Mouse (Mus musculus): Measurements from ENCODE around the gene P2ry1. TPM values are rescaled to one million over a fixed set of nuclear protein-coding genes. Genes with fewer than 3 reads are reported as not detected.

The P2ry1 gene
- polyA plus RNA-seq, 1 experiment from 2014 or later = 5.7 TPM

DNA sequence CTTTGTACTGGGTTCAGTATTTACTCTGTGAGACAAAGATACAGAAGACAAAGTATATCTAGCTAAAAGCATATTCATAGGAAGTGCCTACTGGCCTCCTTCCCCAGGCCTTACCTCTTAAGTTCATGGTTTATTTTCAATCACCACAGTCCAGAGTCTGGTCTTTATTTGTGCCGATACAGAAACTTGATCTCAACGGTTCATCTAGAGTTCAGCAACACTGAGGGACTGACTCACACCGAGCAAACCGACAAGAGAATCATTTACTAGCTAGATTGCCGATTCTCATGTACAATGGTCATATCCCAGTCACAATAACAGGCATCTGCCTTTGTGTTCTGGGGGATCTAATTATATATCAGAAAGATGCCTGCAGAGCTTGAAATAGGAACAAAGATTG lies 9.1 kb downstream of the P2ry1 start:
- no peaks in the 10 kb centered on the region for H3K4me1 ChIP-seq (replicated peaks)
- no peaks in the 10 kb centered on the region for H3K36me3 ChIP-seq
- no peak overlapping the region for H3K4me2 ChIP-seq
- no peak overlapping the region for H3K9ac ChIP-seq
- no peak overlapping the region for H3K27ac ChIP-seq
- no peak overlapping the region for H3K4me3 ChIP-seq
- no peak for ATAC-seq (ENCODE audit: low FRiP score)
- H3K27me3 ChIP-seq = no peaks in the 10 kb centered on the region
- WGBS = 27% methylated on average over 5 of the region's 5 CpGs
- H3K9me3 ChIP-seq = no peaks in the 10 kb centered on the region

DNA sequence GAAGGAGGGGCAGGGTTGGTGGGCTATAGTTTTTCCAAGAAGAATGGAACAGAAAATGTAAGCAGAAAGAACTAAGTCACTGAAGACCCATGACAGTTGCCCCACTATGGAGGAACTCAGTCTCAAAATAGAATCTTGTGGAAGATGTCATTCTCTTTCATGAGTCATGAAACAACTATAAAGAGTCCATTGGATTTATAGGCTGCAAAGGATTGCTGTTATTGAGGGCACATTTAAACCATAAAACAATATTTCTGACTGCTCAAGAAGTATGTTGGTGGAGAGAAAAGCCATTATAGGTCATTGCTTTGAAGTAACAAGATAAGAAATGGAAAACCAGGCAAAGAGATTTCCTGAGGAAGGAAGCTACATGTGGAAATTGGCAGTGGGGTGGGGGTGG lies 10.0 kb downstream of the P2ry1 start:
- no peaks in the 10 kb centered on the region for H3K36me3 ChIP-seq
- H3K27me3 ChIP-seq = no peaks in the 10 kb centered on the region
- no peak overlapping the region for H3K4me2 ChIP-seq
- H3K9ac ChIP-seq = no peak overlapping the region
- no peaks in the 10 kb centered on the region for H3K4me1 ChIP-seq (replicated peaks)
- no peak overlapping the region for H3K4me3 ChIP-seq
- no peak for ATAC-seq (ENCODE audit: low FRiP score)
- H3K27ac ChIP-seq = no peak overlapping the region
- no peaks in the 10 kb centered on the region for H3K9me3 ChIP-seq

GRCm38 (mm10) chr3:61016733-61017132 lies 14.1 kb downstream of the P2ry1 start:
- H3K9me3 ChIP-seq = no peaks in the 10 kb centered on the region
- no peak overlapping the region for H3K4me2 ChIP-seq
- 95% methylated on average over 2 of the region's 2 CpGs for WGBS
- no peak for ATAC-seq (ENCODE audit: low FRiP score)
- no peak overlapping the region for H3K9ac ChIP-seq
- no peaks in the 10 kb centered on the region for H3K36me3 ChIP-seq
- H3K27ac ChIP-seq = no peak overlapping the region
- no peak overlapping the region for H3K4me3 ChIP-seq
- H3K27me3 ChIP-seq = no peaks in the 10 kb centered on the region
- no peaks in the 10 kb centered on the region for H3K4me1 ChIP-seq (replicated peaks)

GRCm38 (mm10) chr3:61032100-61032499 lies 29.5 kb downstream of the P2ry1 start:
- no peak overlapping the region for H3K27ac ChIP-seq
- no peak overlapping the region for H3K9ac ChIP-seq
- WGBS = 82% methylated on average over 4 of the region's 4 CpGs
- no peaks in the 10 kb centered on the region for H3K4me1 ChIP-seq (replicated peaks)
- H3K4me2 ChIP-seq = no peak overlapping the region
- no peaks in the 10 kb centered on the region for H3K9me3 ChIP-seq
- H3K27me3 ChIP-seq = no peaks in the 10 kb centered on the region
- no peaks in the 10 kb centered on the region for H3K36me3 ChIP-seq
- no peak overlapping the region for H3K4me3 ChIP-seq
- no peak for ATAC-seq (ENCODE audit: low FRiP score)

DNA sequence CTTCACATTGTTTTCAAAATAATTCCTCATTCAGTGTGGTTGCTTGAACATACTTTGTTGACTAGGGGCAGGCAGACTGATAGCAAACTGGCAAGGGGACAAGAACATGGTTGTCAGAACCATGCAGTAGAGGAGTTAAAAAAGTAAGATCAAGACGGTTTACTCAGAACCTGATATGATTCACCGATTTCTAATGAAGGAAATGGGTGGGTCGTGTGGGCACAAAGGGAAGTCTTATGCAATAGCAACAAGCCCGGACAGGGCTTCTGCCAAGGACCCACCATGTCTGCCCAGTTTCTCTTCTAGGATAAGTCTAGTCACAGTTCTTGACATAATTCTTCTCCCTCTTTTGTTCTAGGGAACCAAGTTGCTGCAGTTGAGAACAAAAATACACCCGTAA lies 33.0 kb downstream of the P2ry1 start:
- 87% methylated on average over 5 of the region's 5 CpGs for WGBS
- no peaks in the 10 kb centered on the region for H3K4me1 ChIP-seq (replicated peaks)
- no peak for ATAC-seq (ENCODE audit: low FRiP score)
- no peaks in the 10 kb centered on the region for H3K9me3 ChIP-seq
- H3K9ac ChIP-seq = no peak overlapping the region
- H3K4me3 ChIP-seq = no peak overlapping the region
- H3K4me2 ChIP-seq = no peak overlapping the region
- no peak overlapping the region for H3K27ac ChIP-seq
- no peaks in the 10 kb centered on the region for H3K36me3 ChIP-seq
- H3K27me3 ChIP-seq = no peaks in the 10 kb centered on the region

DNA sequence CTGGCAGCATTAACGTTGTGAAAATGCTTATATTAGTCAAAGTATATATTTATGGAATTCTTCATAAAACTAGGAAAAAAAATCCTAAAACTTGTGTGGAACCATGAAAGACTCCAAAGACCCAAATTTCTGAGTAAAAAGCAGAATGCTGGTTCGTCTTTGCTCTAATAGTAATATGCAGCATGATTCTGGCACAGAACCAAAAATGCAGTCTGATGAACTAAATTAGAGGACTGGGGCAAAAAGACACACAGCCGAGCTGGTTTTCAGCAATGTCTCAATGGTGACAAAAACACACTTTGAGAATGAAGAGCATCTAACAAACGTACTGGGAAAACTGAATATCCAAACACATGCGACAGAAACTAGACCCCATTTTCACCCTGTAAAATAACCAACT lies 37.3 kb downstream of the P2ry1 start:
- H3K27ac ChIP-seq = no peak overlapping the region
- no peak for ATAC-seq (ENCODE audit: low FRiP score)
- 53% methylated on average over 5 of the region's 5 CpGs for WGBS
- no peaks in the 10 kb centered on the region for H3K9me3 ChIP-seq
- H3K9ac ChIP-seq = no peak overlapping the region
- no peak overlapping the region for H3K4me3 ChIP-seq
- H3K4me1 ChIP-seq (replicated peaks) = no peaks in the 10 kb centered on the region
- H3K27me3 ChIP-seq = no peaks in the 10 kb centered on the region
- H3K36me3 ChIP-seq = no peaks in the 10 kb centered on the region
- no peak overlapping the region for H3K4me2 ChIP-seq

GRCm38 (mm10) chr3:61049976-61050672 lies 47.5 kb downstream of the P2ry1 start:
- Histone ChIP-seq H3K27me3 (no peaks in the 10 kb centered on the region), H3K4me3 (no peak overlapping the region), H3K4me1 (replicated peaks) (no peaks in the 10 kb centered on the region), H3K9me3 (no peaks in the 10 kb centered on the region), H3K27ac (0 out of 2 replicates have a peak overlapping the region, but pooled peaks have one; percentile 23), H3K4me2 (no peak overlapping the region), H3K9ac (no peak overlapping the region), H3K36me3 (no peaks in the 10 kb centered on the region)
- 60% methylated on average over 3 of the region's 3 CpGs for WGBS
- peak; percentile 78 for ATAC-seq (ENCODE audit: low FRiP score)
